Mouse (Mus musculus): Measurements from ENCODE around the gene Slc25a48. TPM values are rescaled to one million over a fixed set of nuclear protein-coding genes. Genes with fewer than 3 reads are reported as not detected.

Gene Slc25a48
- polyA plus RNA-seq, 1 experiment from 2014 or later = 0.08 TPM

DNA sequence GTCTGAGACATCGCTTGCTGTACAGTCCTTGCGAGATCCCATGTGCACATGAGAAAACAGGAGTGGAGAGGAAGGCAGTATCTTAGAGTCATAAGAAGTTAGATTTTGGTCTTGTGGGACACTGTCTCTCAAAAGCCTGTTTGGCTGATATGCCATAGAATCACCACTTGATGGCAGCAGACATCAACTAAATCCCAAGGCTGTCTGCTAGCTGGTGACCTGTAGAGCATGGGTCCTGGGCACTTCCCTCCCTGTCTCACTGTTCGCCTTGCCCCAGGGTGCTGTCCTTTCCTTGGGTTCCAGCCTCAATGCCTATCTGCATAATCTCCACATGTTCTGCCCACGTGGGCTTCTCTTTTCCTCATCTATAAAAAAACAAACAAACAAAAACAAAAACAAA, 37.2 kb downstream of the Slc25a48 start:
- Histone ChIP-seq H3K27me3 (ENCODE audit: control insufficient read depth, insufficient read depth, low read length) (no peaks in the 10 kb centered on the region), H3K4me2 (ENCODE audit: low read depth, low read length) (no peak overlapping the region), H3K36me3 (replicated peaks; ENCODE audit: control insufficient read depth, insufficient read depth, low read depth, low read length) (no peaks in the 10 kb centered on the region), H3K4me1 (ENCODE audit: control insufficient read depth, insufficient read depth, low read length) (no peaks in the 10 kb centered on the region), H3K9ac (replicated peaks; ENCODE audit: low read length) (no peak overlapping the region), H3K9me3 (replicated peaks; ENCODE audit: control insufficient read depth, low read length) (no peaks in the 10 kb centered on the region), H3K4me3 (ENCODE audit: low read depth, low read length) (no peak overlapping the region), H3K27ac (replicated peaks; ENCODE audit: low read depth, low read length) (no peak overlapping the region)
- no peak for ATAC-seq (replicated peaks; ENCODE audit: insufficient number of reproducible peaks, low FRiP score, low TSS enrichment, low read depth)
- peak; percentile 81 for DNase-seq (ENCODE audit: low spot score)
- WGBS = 35% methylated on average over 4 of the region's 4 CpGs

DNA sequence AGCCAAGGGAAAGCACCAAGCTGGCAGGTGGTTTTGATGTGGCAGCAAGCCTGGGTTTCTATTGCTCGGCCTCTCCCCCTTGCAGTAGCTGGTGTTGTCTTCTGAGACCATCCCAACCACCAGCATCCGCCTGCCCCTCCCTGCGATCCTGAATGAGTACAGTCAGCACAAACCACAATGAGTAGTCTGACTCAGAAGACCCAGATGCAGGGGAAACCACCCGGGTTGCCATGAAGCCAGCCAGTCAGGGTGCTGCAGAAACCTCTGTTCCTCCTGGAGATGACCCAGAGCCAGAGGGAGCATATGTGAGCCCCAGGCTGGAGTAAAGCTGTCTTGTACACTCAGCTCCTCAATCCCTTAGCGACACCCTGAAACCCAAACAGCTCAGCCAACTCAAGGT, 38.6 kb downstream of the Slc25a48 start:
- no peak overlapping the region for H3K4me3 ChIP-seq (ENCODE audit: low read depth, low read length)
- H3K9me3 ChIP-seq (replicated peaks; ENCODE audit: control insufficient read depth, low read length) = no peaks in the 10 kb centered on the region
- H3K9ac ChIP-seq (replicated peaks; ENCODE audit: low read length) = no peak overlapping the region
- WGBS = 66% methylated on average over 5 of the region's 5 CpGs
- no peaks in the 10 kb centered on the region for H3K4me1 ChIP-seq (ENCODE audit: control insufficient read depth, insufficient read depth, low read length)
- H3K4me2 ChIP-seq (ENCODE audit: low read depth, low read length) = no peak overlapping the region
- DNase-seq (ENCODE audit: low spot score) = no peak
- H3K36me3 ChIP-seq (replicated peaks; ENCODE audit: control insufficient read depth, insufficient read depth, low read depth, low read length) = no peaks in the 10 kb centered on the region
- H3K27ac ChIP-seq (replicated peaks; ENCODE audit: low read depth, low read length) = no peak overlapping the region
- no peaks in the 10 kb centered on the region for H3K27me3 ChIP-seq (ENCODE audit: control insufficient read depth, insufficient read depth, low read length)
- ATAC-seq (replicated peaks; ENCODE audit: insufficient number of reproducible peaks, low FRiP score, low TSS enrichment, low read depth) = no peak

DNA sequence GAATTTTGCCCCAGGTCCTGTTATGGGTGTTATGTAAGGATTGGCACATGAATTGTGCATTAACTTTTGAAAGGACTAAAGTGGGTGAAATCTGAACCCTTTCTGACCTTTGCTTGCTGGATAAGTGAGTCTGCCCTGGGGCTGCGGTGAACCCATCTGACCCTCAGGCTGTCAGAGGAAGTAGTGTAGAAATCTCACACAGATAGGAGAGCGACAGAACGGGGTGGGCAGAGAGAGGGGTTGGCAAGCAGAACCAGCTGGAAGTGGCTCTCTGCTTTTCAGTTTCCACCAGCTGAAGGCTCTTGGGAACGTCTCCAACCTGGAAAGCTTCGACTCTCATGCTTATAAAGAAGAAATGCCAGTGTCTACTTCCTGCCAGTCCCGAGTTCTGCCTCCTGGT, 39.1 kb downstream of the Slc25a48 start:
- Histone ChIP-seq H3K4me2 (ENCODE audit: low read depth, low read length) (no peak overlapping the region), H3K9me3 (replicated peaks; ENCODE audit: control insufficient read depth, low read length) (no peaks in the 10 kb centered on the region), H3K36me3 (replicated peaks; ENCODE audit: control insufficient read depth, insufficient read depth, low read depth, low read length) (no peaks in the 10 kb centered on the region), H3K27me3 (ENCODE audit: control insufficient read depth, insufficient read depth, low read length) (no peaks in the 10 kb centered on the region), H3K4me1 (ENCODE audit: control insufficient read depth, insufficient read depth, low read length) (no peaks in the 10 kb centered on the region), H3K9ac (replicated peaks; ENCODE audit: low read length) (no peak overlapping the region), H3K27ac (replicated peaks; ENCODE audit: low read depth, low read length) (no peak overlapping the region), H3K4me3 (ENCODE audit: low read depth, low read length) (no peak overlapping the region)
- 28% methylated on average over 6 of the region's 6 CpGs for WGBS
- DNase-seq (ENCODE audit: low spot score) (peak; percentile 15), ATAC-seq (replicated peaks; ENCODE audit: insufficient number of reproducible peaks, low FRiP score, low TSS enrichment, low read depth) (no peak)

DNA sequence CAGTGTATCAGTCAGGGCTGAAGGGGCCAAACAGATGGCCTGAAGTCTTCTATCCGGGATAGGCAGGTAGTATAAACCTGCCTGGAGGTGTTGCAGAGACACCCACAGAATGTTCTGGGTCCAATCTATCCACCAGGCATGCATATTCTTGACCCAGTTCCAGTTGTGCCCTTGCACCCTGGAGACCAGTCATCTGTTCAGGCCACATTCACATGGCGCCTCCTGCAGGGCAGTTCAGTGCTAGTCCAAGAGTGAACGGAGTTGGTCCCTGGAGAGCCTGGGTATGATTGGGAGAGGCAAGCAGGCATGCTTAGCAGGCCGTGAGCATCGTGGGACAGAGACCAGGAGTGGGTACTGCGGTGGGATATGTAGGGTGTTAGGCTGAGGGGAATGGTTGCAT, 39.9 kb downstream of the Slc25a48 start:
- H3K27ac ChIP-seq (replicated peaks; ENCODE audit: low read depth, low read length) = no peak overlapping the region
- no peaks in the 10 kb centered on the region for H3K27me3 ChIP-seq (ENCODE audit: control insufficient read depth, insufficient read depth, low read length)
- DNase-seq (ENCODE audit: low spot score) (no peak), ATAC-seq (replicated peaks; ENCODE audit: insufficient number of reproducible peaks, low FRiP score, low TSS enrichment, low read depth) (no peak)
- no peak overlapping the region for H3K9ac ChIP-seq (replicated peaks; ENCODE audit: low read length)
- H3K4me1 ChIP-seq (ENCODE audit: control insufficient read depth, insufficient read depth, low read length) = no peaks in the 10 kb centered on the region
- WGBS = 84% methylated on average over 6 of the region's 6 CpGs
- no peak overlapping the region for H3K4me3 ChIP-seq (ENCODE audit: low read depth, low read length)
- H3K4me2 ChIP-seq (ENCODE audit: low read depth, low read length) = no peak overlapping the region
- H3K9me3 ChIP-seq (replicated peaks; ENCODE audit: control insufficient read depth, low read length) = no peaks in the 10 kb centered on the region
- H3K36me3 ChIP-seq (replicated peaks; ENCODE audit: control insufficient read depth, insufficient read depth, low read depth, low read length) = no peaks in the 10 kb centered on the region

DNA sequence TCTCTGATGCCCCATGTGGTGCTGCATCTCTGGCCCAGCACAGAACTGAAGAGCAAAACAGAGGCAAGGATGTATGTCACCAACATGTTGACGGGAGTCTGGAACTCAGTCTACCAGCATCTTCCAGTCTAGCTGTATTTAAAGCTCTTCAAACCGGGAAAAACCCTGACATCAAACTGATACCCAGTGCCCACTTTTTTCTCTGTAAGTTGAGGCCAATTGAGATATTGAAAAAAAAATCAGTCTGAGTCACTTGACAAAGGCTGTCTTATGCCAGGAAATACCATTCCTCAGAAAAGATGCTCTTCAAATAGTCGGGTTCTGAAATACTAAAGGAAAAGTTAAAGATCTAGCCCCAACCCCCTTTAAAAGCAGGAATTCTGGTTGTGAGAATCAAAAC, 44.0 kb downstream of the Slc25a48 start, which contains the start of gene Il9:
Gene Il9 (minus strand): TSS at position 101 of the 400 bp plus-strand sequence.
- no peaks in the 10 kb centered on the region for H3K27me3 ChIP-seq (ENCODE audit: control insufficient read depth, insufficient read depth, low read length)
- no peak within 1 kb of the TSS for H3K4me2 ChIP-seq (ENCODE audit: low read depth, low read length)
- DNase-seq (ENCODE audit: low spot score) (no peak), ATAC-seq (replicated peaks; ENCODE audit: insufficient number of reproducible peaks, low FRiP score, low TSS enrichment, low read depth) (no peak)
- H3K27ac ChIP-seq (replicated peaks; ENCODE audit: low read depth, low read length) = no peak within 1 kb of the TSS
- H3K9ac ChIP-seq (replicated peaks; ENCODE audit: low read length) = no peak within 1 kb of the TSS
- no peaks in the 10 kb centered on the region for H3K36me3 ChIP-seq (replicated peaks; ENCODE audit: control insufficient read depth, insufficient read depth, low read depth, low read length)
- no peaks in the 10 kb centered on the region for H3K4me1 ChIP-seq (ENCODE audit: control insufficient read depth, insufficient read depth, low read length)
- H3K9me3 ChIP-seq (replicated peaks; ENCODE audit: control insufficient read depth, low read length) = no peaks in the 10 kb centered on the region
- 81% methylated on average over 3 of the region's 3 CpGs for WGBS
- H3K4me3 ChIP-seq (ENCODE audit: low read depth, low read length) = no peak within 1 kb of the TSS

DNA sequence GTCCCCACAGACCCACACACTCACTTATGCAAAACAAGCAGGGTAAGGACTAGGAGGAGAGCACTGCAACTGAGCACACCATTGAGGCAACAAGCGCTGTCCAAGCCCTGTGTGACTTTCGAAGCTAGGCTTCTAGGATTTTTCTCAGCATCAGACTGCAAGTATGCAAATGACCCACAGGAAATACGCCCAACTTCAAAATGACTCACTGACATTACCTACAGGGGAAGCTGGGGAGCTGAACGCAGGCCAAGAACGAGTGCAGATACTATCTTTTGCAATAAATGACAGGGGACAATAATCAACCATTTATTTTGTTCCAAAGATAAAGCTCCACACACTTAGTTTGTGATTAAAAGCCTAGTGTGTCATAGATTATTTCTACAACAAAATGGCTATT, 49.9 kb downstream of the Slc25a48 start:
- Histone ChIP-seq H3K27me3 (ENCODE audit: control insufficient read depth, insufficient read depth, low read length) (no peaks in the 10 kb centered on the region), H3K4me3 (ENCODE audit: low read depth, low read length) (no peak overlapping the region), H3K9ac (replicated peaks; ENCODE audit: low read length) (no peak overlapping the region), H3K4me2 (ENCODE audit: low read depth, low read length) (no peak overlapping the region), H3K27ac (replicated peaks; ENCODE audit: low read depth, low read length) (no peak overlapping the region), H3K9me3 (replicated peaks; ENCODE audit: control insufficient read depth, low read length) (no peaks in the 10 kb centered on the region), H3K36me3 (replicated peaks; ENCODE audit: control insufficient read depth, insufficient read depth, low read depth, low read length) (no peaks in the 10 kb centered on the region), H3K4me1 (ENCODE audit: control insufficient read depth, insufficient read depth, low read length) (no peaks in the 10 kb centered on the region)
- DNase-seq (ENCODE audit: low spot score) (no peak), ATAC-seq (replicated peaks; ENCODE audit: insufficient number of reproducible peaks, low FRiP score, low TSS enrichment, low read depth) (no peak)
- WGBS = 66% methylated on average over 5 of the region's 5 CpGs

DNA sequence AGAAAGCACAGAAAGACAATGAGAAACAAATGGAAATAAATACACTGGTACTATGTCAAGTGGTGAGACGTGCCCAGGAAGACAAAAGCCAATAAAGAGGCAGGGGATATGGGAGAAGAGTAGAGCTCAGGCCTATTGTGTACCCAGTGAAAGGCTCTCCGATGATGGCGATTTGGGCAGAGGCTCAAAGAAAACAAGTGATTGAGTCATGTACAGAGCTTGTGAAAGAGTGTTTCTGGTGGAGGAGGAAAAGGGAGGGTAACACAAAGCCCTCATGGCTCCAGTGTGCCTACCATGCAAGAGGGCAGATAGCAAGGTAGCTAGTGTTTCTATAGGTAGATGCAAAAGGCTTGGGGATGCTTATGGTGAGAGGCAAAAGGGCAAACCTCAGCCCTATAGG, 56.3 kb downstream of the Slc25a48 start:
- Histone ChIP-seq H3K4me2 (ENCODE audit: low read depth, low read length) (no peak overlapping the region), H3K9ac (replicated peaks; ENCODE audit: low read length) (no peak overlapping the region), H3K4me3 (ENCODE audit: low read depth, low read length) (no peak overlapping the region), H3K36me3 (replicated peaks; ENCODE audit: control insufficient read depth, insufficient read depth, low read depth, low read length) (no peaks in the 10 kb centered on the region), H3K27ac (replicated peaks; ENCODE audit: low read depth, low read length) (no peak overlapping the region), H3K4me1 (ENCODE audit: control insufficient read depth, insufficient read depth, low read length) (no peaks in the 10 kb centered on the region), H3K27me3 (ENCODE audit: control insufficient read depth, insufficient read depth, low read length) (no peaks in the 10 kb centered on the region), H3K9me3 (replicated peaks; ENCODE audit: control insufficient read depth, low read length) (no peaks in the 10 kb centered on the region)
- DNase-seq (ENCODE audit: low spot score) (no peak), ATAC-seq (replicated peaks; ENCODE audit: insufficient number of reproducible peaks, low FRiP score, low TSS enrichment, low read depth) (no peak)
- WGBS = 68% methylated on average over 3 of the region's 3 CpGs

DNA sequence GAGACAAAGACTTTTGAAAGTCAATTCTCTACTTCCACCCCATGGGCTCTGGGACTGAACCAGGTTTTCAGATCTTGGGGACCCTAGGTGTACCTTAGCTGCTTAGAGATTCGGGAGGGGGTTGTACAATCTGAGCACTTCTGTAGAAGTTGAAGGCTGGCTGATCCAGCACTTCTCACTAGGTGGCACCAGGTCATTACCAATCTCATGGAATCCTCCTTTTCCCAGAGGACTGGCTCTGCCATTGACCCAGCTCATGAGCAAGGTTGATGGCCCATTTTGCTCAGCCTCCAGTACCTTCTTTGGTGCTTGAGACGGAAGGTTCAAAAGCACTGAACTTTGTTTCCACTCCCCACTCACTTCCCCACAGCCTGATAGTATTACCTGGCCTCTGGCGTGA, 62.0 kb downstream of the Slc25a48 start:
- no peaks in the 10 kb centered on the region for H3K9me3 ChIP-seq (replicated peaks; ENCODE audit: control insufficient read depth, low read length)

More for the DNA sequence above, 62.0 kb downstream of the Slc25a48 start:
- Histone ChIP-seq H3K27me3 (ENCODE audit: control insufficient read depth, insufficient read depth, low read length) (no peaks in the 10 kb centered on the region), H3K36me3 (replicated peaks; ENCODE audit: control insufficient read depth, insufficient read depth, low read depth, low read length) (no peaks in the 10 kb centered on the region), H3K27ac (replicated peaks; ENCODE audit: low read depth, low read length) (no peak overlapping the region), H3K4me1 (ENCODE audit: control insufficient read depth, insufficient read depth, low read length) (no peaks in the 10 kb centered on the region), H3K9ac (replicated peaks; ENCODE audit: low read length) (no peak overlapping the region), H3K4me2 (ENCODE audit: low read depth, low read length) (no peak overlapping the region), H3K4me3 (ENCODE audit: low read depth, low read length) (no peak overlapping the region)
- 66% methylated on average over 3 of the region's 3 CpGs for WGBS
- DNase-seq (ENCODE audit: low spot score) = no peak
- ATAC-seq (replicated peaks; ENCODE audit: insufficient number of reproducible peaks, low FRiP score, low TSS enrichment, low read depth) = no peak
